Mouse (Mus musculus): Measurements from ENCODE around the gene Gm19935. TPM values are rescaled to one million over a fixed set of nuclear protein-coding genes. Genes with fewer than 3 reads are reported as not detected.

Gm19935 gene
- polyA plus RNA-seq, 1 experiment from 2014 or later = not detected

DNA sequence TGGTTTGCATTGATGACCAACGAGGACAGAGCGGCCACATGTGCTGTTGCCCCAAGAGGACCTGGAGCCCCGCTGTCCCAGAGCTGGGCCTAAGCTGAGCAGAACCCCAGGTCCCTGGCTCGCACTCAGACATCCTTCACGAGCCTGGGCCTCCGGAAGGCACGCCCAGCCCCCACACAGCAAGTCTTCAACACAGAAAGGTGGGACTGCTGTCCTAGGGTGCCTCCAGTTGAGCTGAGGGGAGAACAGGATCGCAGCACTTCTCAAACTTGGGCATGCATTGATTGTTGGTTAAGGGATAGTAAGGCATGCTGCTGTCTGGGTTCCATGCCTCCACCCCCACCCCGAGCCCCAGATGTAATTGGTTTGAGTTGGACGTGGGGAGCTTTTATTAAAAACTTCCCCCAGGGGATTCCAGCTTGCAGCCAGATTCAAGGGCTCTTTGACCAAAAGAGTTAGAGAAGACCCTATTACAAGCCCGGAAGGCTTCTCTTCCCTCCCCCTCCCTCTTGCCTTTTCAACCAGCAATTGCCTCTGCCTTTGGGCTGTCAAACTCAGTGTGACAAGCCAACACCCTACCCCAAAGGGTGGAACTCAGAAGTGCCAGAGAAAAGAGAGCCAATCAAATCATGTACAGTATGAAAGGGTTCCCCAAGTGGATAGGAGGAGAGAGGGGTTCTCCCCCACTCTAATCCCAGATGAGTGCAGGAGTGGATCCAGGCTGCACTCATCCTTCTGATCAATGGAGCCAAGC lies 12.0 kb upstream of the Gm19935 start:
- H3K4me2 ChIP-seq (replicated peaks) = peak overlapping the region; percentile 68
- peak overlapping the region; percentile 53 for H3K4me3 ChIP-seq
- 2% methylated on average over 11 of the region's 11 CpGs for WGBS
- peak overlapping the region; percentile 69 for H3K9ac ChIP-seq
- no peaks in the 10 kb centered on the region for H3K27me3 ChIP-seq
- H3K9me3 ChIP-seq = no peaks in the 10 kb centered on the region
- ATAC-seq (ENCODE audit: insufficient number of reproducible peaks, insufficient read depth, low FRiP score, low TSS enrichment) = peak; percentile 70; the same call in 1 of the 2 replicates
- peaks cover 18% of the 10 kb centered on the region for H3K4me1 ChIP-seq
- H3K36me3 ChIP-seq = no peaks in the 10 kb centered on the region
- peak overlapping the region; percentile 73 for H3K27ac ChIP-seq

DNA sequence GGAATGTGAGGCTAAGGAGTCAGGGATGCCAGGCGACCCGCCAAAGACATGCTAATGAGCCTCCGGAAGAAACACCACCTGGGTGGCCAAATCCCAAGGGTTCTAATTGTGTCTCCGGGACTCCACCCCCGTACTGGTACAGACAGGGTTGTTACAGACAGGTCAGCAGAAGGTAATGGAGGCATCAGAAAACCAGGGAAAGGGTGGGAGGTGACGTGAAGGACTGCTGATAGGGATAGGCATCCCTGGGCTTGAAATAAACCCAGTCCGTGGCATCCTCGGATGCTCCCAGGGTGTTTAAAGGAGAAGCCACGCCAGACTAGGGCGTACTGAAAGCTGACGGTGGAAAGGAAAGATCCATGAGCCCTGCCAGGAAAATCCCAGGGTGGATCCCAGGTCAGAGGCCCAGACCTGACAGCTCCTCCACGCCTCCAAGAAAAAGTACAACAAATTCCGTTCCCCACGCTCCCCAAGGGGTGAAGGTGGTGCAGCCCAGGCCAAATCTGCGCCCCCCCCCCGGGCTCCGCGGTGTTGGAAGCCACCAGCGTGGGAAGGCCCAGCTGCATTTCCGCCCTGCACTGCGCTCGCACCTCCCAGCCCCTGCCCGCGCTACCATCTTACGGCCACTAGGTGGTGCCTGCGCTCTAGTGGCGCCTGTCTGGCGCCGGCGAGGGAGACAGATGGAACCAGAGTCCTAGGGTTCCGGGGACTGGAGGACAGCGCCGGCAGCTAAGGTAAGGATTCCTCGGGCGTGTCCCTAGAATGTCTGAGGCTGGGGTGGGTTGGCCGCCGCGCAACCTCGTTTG lies 11.2 kb upstream of the Gm19935 start, which contains the start of gene Chd9:
Gene Chd9 (plus strand): TSS at position 172 of the 806 bp plus-strand sequence.
- no peaks in the 10 kb centered on the region for H3K9me3 ChIP-seq
- H3K9ac ChIP-seq = peak within 1 kb of the TSS; percentile 69
- H3K4me2 ChIP-seq (replicated peaks) = peak within 1 kb of the TSS; percentile 68
- WGBS = 1% methylated on average over 39 of the region's 39 CpGs
- peak within 1 kb of the TSS; percentile 73 for H3K27ac ChIP-seq
- peak; percentile 67 for ATAC-seq (ENCODE audit: insufficient number of reproducible peaks, insufficient read depth, low FRiP score, low TSS enrichment)
- peak within 1 kb of the TSS; percentile 53 for H3K4me3 ChIP-seq
- H3K27me3 ChIP-seq = no peaks in the 10 kb centered on the region
- H3K36me3 ChIP-seq = no peaks in the 10 kb centered on the region
- H3K4me1 ChIP-seq = peaks cover 18% of the 10 kb centered on the region

DNA sequence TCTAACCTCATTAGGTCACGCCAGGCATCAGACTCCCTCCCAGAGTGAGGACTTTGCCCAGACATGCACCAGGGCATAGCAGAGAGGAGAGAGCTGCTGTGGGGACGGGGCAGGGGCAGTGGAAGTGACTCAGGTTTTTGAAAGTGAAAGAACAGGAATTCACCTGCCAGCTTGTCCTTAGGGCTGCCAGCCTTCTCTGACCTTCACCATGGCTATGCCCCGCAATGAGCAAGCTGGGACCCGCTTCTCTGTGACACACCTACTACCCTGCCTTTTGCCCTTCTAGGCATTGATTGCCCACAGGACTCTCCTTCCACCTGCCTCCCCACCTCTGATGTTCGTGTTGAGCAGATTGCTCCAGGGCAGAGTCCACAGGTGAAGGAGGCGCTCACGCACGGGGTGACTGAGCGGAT lies 8.3 kb upstream of the Gm19935 start:
- ATAC-seq (ENCODE audit: insufficient number of reproducible peaks, insufficient read depth, low FRiP score, low TSS enrichment) = no peak
- H3K4me2 ChIP-seq (replicated peaks) = no peak overlapping the region
- no peaks in the 10 kb centered on the region for H3K27me3 ChIP-seq
- WGBS = 78% methylated on average over 9 of the region's 9 CpGs
- no peak overlapping the region for H3K9ac ChIP-seq
- no peaks in the 10 kb centered on the region for H3K36me3 ChIP-seq
- peaks cover 18% of the 10 kb centered on the region for H3K4me1 ChIP-seq
- H3K4me3 ChIP-seq = no peak overlapping the region
- no peak overlapping the region for H3K27ac ChIP-seq
- no peaks in the 10 kb centered on the region for H3K9me3 ChIP-seq

- no peaks in the 10 kb centered on the region for H3K27me3 ChIP-seq
- H3K9me3 ChIP-seq = no peaks in the 10 kb centered on the region
- no peaks in the 10 kb centered on the region for H3K36me3 ChIP-seq
- no peak overlapping the region for H3K9ac ChIP-seq
- H3K4me3 ChIP-seq = no peak overlapping the region
- no peak overlapping the region for H3K4me2 ChIP-seq (replicated peaks)
- ATAC-seq (ENCODE audit: insufficient number of reproducible peaks, insufficient read depth, low FRiP score, low TSS enrichment) = no peak
- H3K27ac ChIP-seq = no peak overlapping the region
- no peaks in the 10 kb centered on the region for H3K4me1 ChIP-seq
- 12% methylated on average over 11 of the region's 11 CpGs for WGBS
Measured at GRCm38 (mm10) chr8:90822443-90822842, 5.2 kb upstream of the Gm19935 start.

GRCm38 (mm10) chr8:90820321-90820696 lies 3.1 kb upstream of the Gm19935 start:
- Histone ChIP-seq H3K9me3 (no peaks in the 10 kb centered on the region), H3K4me3 (no peak overlapping the region), H3K36me3 (no peaks in the 10 kb centered on the region), H3K27ac (no peak overlapping the region), H3K4me1 (no peaks in the 10 kb centered on the region), H3K9ac (no peak overlapping the region), H3K4me2 (replicated peaks) (no peak overlapping the region), H3K27me3 (no peaks in the 10 kb centered on the region)
- 90% methylated on average over 4 of the region's 4 CpGs for WGBS
- ATAC-seq (ENCODE audit: insufficient number of reproducible peaks, insufficient read depth, low FRiP score, low TSS enrichment) = no peak

DNA sequence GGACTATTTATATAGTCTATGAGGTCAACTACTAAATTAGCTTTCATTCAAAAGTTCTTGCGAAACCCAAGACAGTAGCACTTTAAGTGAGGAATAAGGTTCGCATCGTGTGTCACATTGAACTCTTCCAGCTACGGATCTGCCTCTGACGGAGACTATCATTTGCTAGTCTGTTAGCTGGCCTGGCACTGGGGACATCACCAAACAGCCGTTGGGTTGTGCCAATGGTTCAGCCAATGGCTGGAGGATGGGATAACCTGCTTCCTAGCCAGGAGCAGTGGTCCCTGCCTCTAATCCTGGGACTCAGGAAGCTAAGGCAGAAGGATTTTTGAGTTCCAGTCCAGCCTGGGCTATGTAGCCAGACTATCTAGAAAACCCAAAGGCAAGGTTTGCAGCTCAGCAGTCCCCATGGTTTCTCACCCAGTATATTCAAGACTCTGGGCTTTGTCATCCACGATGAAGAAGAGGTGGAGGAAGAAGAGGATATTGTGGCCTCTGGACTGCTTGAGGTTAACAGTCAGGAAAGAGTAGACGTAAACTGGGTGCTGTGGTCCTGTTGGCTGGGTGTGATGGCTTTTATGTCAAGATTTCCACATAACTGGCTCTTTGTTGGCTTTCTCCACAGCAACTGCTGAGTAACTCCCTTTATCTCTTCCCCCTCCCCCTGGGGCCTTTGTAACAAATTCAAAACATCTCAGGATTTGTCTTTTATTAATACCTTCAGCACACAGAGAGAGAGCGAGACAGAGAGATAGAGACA lies 2.5 kb upstream of the Gm19935 start:
- Histone ChIP-seq H3K9ac (no peak overlapping the region), H3K27me3 (no peaks in the 10 kb centered on the region), H3K4me3 (no peak overlapping the region), H3K36me3 (no peaks in the 10 kb centered on the region), H3K27ac (no peak overlapping the region), H3K4me2 (replicated peaks) (no peak overlapping the region), H3K9me3 (no peaks in the 10 kb centered on the region), H3K4me1 (no peaks in the 10 kb centered on the region)
- WGBS = 91% methylated on average over 9 of the region's 9 CpGs
- ATAC-seq (ENCODE audit: insufficient number of reproducible peaks, insufficient read depth, low FRiP score, low TSS enrichment) = no peak

DNA sequence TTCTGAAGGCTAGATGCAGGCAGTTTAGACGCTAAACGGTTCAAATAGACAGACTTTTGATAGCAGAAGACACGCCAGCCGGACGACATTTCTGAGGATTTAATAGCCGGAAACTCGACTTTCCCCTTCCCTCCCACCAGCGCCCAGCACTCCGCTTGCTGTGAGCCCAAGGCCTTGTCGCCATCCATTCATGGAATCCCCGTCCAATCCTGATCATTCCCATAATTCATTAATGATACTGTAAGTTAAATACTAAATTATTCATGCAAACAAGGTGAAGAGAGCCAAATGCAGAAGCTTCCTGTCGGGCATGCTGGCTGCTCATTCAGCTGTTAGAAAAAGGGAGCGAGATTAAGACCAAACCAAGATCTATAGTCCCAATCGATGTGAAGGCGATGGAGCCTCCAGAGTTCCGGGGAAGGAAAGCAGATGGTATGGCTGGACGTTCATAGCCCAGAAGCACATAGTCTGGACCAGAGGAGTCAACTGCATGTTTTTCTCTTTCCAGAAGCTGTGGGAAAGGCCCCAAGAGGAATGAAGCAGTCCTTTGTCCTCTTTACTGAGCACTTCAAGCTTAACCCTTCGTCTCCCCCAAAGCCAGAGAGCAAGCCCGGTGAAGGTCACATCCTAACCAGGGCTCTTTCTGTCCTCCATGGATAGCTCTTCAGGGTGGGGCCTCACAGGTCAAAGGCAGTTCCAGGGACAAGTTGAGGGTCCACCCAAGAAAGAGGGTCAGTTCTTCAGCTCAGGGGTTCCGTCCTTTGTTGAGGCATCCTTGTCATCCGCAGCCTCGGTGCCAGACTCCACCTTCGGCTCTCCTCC lies 921 bp downstream of the Gm19935 start:
- 70% methylated on average over 23 of the region's 23 CpGs for WGBS
- Histone ChIP-seq H3K4me2 (replicated peaks) (no peak overlapping the region), H3K27me3 (no peaks in the 10 kb centered on the region), H3K36me3 (no peaks in the 10 kb centered on the region), H3K9me3 (no peaks in the 10 kb centered on the region), H3K9ac (no peak overlapping the region), H3K27ac (no peak overlapping the region), H3K4me3 (no peak overlapping the region), H3K4me1 (no peaks in the 10 kb centered on the region)
- ATAC-seq (ENCODE audit: insufficient number of reproducible peaks, insufficient read depth, low FRiP score, low TSS enrichment) = no peak

GRCm38 (mm10) chr8:90813602-90814320 lies 3.4 kb downstream of the Gm19935 start:
- no peak for ATAC-seq (ENCODE audit: insufficient number of reproducible peaks, insufficient read depth, low FRiP score, low TSS enrichment)
- Histone ChIP-seq H3K4me1 (no peaks in the 10 kb centered on the region), H3K36me3 (no peaks in the 10 kb centered on the region), H3K27me3 (no peaks in the 10 kb centered on the region), H3K4me2 (replicated peaks) (no peak overlapping the region), H3K9me3 (no peaks in the 10 kb centered on the region), H3K27ac (no peak overlapping the region), H3K4me3 (no peak overlapping the region), H3K9ac (no peak overlapping the region)
- WGBS = 88% methylated on average over 10 of the region's 10 CpGs

- H3K4me2 ChIP-seq (replicated peaks) = no peak overlapping the region
- 0 out of 2 replicates have a peak, but pooled peaks cover 4% of the 10 kb centered on the region for H3K9me3 ChIP-seq
- H3K27me3 ChIP-seq = no peaks in the 10 kb centered on the region
- 0 out of 2 replicates have a peak, but pooled peaks cover 3% of the 10 kb centered on the region for H3K4me1 ChIP-seq
- no peaks in the 10 kb centered on the region for H3K36me3 ChIP-seq
- H3K9ac ChIP-seq = no peak overlapping the region
- no peak overlapping the region for H3K4me3 ChIP-seq
- no peak for ATAC-seq (ENCODE audit: insufficient number of reproducible peaks, insufficient read depth, low FRiP score, low TSS enrichment)
- H3K27ac ChIP-seq = no peak overlapping the region
- 85% methylated on average over 5 of the region's 5 CpGs for WGBS
Measured at GRCm38 (mm10) chr8:90799473-90799872, 17.7 kb downstream of the Gm19935 start.

DNA sequence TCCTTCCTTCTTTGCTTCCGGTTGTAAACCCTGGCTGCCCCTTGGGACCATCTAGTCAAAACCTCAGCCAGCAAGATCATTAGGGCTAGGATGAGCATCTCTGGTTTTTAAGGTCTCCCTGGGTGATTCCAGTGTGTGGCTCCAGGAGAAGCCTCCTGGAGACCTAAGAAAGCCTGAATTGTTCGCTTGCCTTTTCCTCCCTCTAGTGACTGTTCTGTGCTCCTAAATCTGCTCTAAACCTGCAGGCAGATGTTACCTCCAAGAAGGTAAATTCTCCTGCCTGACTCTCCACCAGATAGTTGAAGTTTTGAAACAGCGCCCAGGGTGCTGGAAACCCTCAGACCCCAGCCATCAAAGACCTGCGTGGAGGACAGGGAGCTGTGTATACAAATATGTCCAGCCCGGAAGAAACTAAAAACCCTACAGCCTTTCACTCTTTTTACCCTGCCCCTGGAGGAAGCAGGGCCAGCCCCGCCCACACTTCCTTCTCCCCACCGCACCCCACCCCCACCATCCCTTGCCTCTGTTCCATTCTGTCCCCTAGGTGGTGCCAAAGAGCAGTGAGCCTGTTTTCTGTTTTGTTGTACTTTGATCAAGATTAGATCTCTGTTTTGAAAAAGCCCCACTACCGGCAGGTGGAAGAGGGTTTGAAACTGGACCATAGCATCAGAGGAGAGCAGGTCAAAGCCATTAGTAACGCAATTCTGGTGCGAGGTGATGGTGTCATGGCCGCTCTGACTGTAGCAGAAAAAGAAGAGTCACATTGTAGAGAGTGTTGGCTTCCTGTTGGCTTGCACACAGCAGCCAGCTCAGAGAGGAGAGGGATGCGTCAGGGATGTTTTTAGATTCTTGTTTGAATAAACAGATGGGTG lies 22.0 kb downstream of the Gm19935 start:
- Histone ChIP-seq H3K4me1 (0 out of 2 replicates have a peak, but pooled peaks cover 3% of the 10 kb centered on the region), H3K9me3 (no peaks in the 10 kb centered on the region), H3K9ac (peak overlapping the region; percentile 4; the same call in 1 of the 2 replicates), H3K4me2 (replicated peaks) (peak overlapping the region; percentile 42), H3K27me3 (no peaks in the 10 kb centered on the region), H3K27ac (no peak overlapping the region), H3K4me3 (peak overlapping the region; percentile 15; the same call in 1 of the 2 replicates), H3K36me3 (no peaks in the 10 kb centered on the region)
- WGBS = 7% methylated on average over 12 of the region's 12 CpGs
- peak; percentile 64; the same call in 1 of the 2 replicates for ATAC-seq (ENCODE audit: insufficient number of reproducible peaks, insufficient read depth, low FRiP score, low TSS enrichment)

Data from embryonic facial prominence, embryonic 12.5 days (tissue).